Mouse (Mus musculus): ENCODE data around the gene Fam173b. TPM values are rescaled to one million over a fixed set of nuclear protein-coding genes. Genes with fewer than 3 reads are reported as not detected.

Gene Fam173b
- polyA plus RNA-seq, 1 experiment from 2014 or later, result 14.1 TPM

DNA sequence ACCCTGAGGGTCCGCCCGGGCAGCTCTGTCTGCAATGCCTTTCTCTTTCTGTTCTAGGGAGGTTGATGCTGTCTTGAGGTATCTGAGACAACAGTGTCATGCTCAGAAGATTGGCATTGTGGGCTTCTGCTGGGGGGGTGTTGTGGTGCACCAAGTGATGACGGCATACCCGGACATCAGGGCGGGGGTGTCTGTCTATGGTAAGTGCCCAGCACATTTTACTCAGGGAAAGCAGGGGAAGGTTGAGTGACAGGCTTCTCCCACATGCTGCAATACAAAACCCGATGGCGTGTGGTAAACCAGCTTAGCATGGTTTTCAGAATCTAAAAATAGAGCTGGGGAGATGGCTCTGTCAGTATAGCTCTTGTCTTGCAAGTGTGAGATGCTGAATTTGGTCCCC, 16.4 kb upstream of the Fam173b start:
- ATAC-seq (ENCODE audit: low read depth), result no peak
- Histone ChIP-seq H3K9me3 (ENCODE audit: control insufficient read depth, low read length) (no peaks in the 10 kb centered on the region), H3K9ac (ENCODE audit: low read length) (no peak overlapping the region), H3K4me1 (replicated peaks; ENCODE audit: control insufficient read depth, insufficient read depth, low read length) (no peaks in the 10 kb centered on the region), H3K4me3 (ENCODE audit: low read length) (no peak overlapping the region), H3K27me3 (ENCODE audit: control insufficient read depth, insufficient read depth, low read depth, low read length) (no peaks in the 10 kb centered on the region), H3K27ac (ENCODE audit: low read length) (no peak overlapping the region), H3K4me2 (ENCODE audit: low read depth, low read length) (no peak overlapping the region), H3K36me3 (ENCODE audit: control insufficient read depth, insufficient read depth, low read length) (peaks cover 11% of the 10 kb centered on the region)
- WGBS, result 80% methylated on average over 7 of the region's 7 CpGs

DNA sequence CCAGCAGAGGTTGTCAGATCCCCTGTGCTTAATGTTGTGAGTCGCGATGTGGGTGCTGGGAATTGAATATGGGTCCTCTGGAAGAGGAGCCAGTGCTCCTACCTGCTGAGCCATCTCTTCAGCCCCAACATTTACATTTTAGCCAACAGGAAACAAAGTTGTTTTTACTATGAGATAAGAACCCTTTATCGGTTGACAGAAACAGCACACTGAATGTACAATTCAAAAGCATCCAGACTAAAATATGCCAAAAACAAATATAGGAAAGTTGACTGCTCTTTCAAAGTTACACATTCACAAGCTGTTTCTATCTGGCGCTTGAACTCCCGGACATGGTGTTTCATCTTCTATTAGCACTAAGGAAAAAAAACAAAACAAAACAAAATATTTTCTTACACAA, 15.6 kb upstream of the Fam173b start:
- H3K9ac ChIP-seq (ENCODE audit: low read length), result no peak overlapping the region
- no peak overlapping the region for H3K4me2 ChIP-seq (ENCODE audit: low read depth, low read length)
- no peaks in the 10 kb centered on the region for H3K27me3 ChIP-seq (ENCODE audit: control insufficient read depth, insufficient read depth, low read depth, low read length)
- ATAC-seq (ENCODE audit: low read depth), result no peak
- WGBS, result 68% methylated on average over 5 of the region's 5 CpGs
- peaks cover 20% of the 10 kb centered on the region for H3K36me3 ChIP-seq (ENCODE audit: control insufficient read depth, insufficient read depth, low read length)
- no peaks in the 10 kb centered on the region for H3K4me1 ChIP-seq (replicated peaks; ENCODE audit: control insufficient read depth, insufficient read depth, low read length)
- H3K9me3 ChIP-seq (ENCODE audit: control insufficient read depth, low read length), result no peaks in the 10 kb centered on the region
- H3K27ac ChIP-seq (ENCODE audit: low read length), result no peak overlapping the region
- H3K4me3 ChIP-seq (ENCODE audit: low read length), result no peak overlapping the region

- H3K36me3 ChIP-seq (ENCODE audit: control insufficient read depth, insufficient read depth, low read length), result peaks cover 24% of the 10 kb centered on the region
- no peak overlapping the region for H3K27ac ChIP-seq (ENCODE audit: low read length)
- no peaks in the 10 kb centered on the region for H3K27me3 ChIP-seq (ENCODE audit: control insufficient read depth, insufficient read depth, low read depth, low read length)
- WGBS, result 2% methylated on average over 4 of the region's 4 CpGs
- ATAC-seq (ENCODE audit: low read depth), result peak; percentile 43; the same call in 1 of the 2 replicates
- no peak overlapping the region for H3K4me3 ChIP-seq (ENCODE audit: low read length)
- H3K9me3 ChIP-seq (ENCODE audit: control insufficient read depth, low read length), result no peaks in the 10 kb centered on the region
- H3K4me1 ChIP-seq (replicated peaks; ENCODE audit: control insufficient read depth, insufficient read depth, low read length), result no peaks in the 10 kb centered on the region
- no peak overlapping the region for H3K9ac ChIP-seq (ENCODE audit: low read length)
- no peak overlapping the region for H3K4me2 ChIP-seq (ENCODE audit: low read depth, low read length)
Measured at GRCm38 (mm10) chr15:31586519-31586918, 15.1 kb upstream of the Fam173b start.

DNA sequence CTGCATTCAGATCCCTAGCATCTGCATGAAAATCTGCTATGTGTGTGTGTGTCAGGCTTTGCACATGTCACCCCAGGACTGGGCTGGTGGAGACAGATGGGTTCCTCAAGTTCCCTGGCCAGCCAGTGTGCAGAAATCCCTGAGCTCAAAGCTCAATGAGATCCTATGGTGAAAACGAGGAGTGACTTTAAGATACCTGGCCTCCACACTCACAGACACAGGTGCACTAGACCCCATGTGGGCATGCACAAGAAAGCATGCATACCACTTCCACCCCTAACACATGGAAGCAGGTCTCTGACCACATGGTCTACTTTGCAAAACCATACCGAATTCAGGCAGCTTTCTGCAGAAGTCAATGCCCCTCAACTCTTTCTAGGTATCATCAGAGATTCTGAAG, 13.9 kb upstream of the Fam173b start:
- Histone ChIP-seq H3K9ac (ENCODE audit: low read length) (no peak overlapping the region), H3K4me1 (replicated peaks; ENCODE audit: control insufficient read depth, insufficient read depth, low read length) (no peaks in the 10 kb centered on the region), H3K4me3 (ENCODE audit: low read length) (no peak overlapping the region), H3K27me3 (ENCODE audit: control insufficient read depth, insufficient read depth, low read depth, low read length) (no peaks in the 10 kb centered on the region), H3K27ac (ENCODE audit: low read length) (no peak overlapping the region), H3K9me3 (ENCODE audit: control insufficient read depth, low read length) (no peaks in the 10 kb centered on the region), H3K36me3 (ENCODE audit: control insufficient read depth, insufficient read depth, low read length) (peaks cover 37% of the 10 kb centered on the region), H3K4me2 (ENCODE audit: low read depth, low read length) (no peak overlapping the region)
- ATAC-seq (ENCODE audit: low read depth), result no peak
- 72% methylated on average over 2 of the region's 2 CpGs for WGBS

- ATAC-seq (ENCODE audit: low read depth), result 0 out of 2 replicates have a peak, but pooled peaks have one; percentile 16
- H3K4me3 ChIP-seq (ENCODE audit: low read length), result no peak overlapping the region
- no peaks in the 10 kb centered on the region for H3K9me3 ChIP-seq (ENCODE audit: control insufficient read depth, low read length)
- WGBS, result 48% methylated on average over 8 of the region's 8 CpGs
- no peak overlapping the region for H3K4me2 ChIP-seq (ENCODE audit: low read depth, low read length)
- peaks cover 48% of the 10 kb centered on the region for H3K36me3 ChIP-seq (ENCODE audit: control insufficient read depth, insufficient read depth, low read length)
- H3K27me3 ChIP-seq (ENCODE audit: control insufficient read depth, insufficient read depth, low read depth, low read length), result no peaks in the 10 kb centered on the region
- H3K4me1 ChIP-seq (replicated peaks; ENCODE audit: control insufficient read depth, insufficient read depth, low read length), result no peaks in the 10 kb centered on the region
- H3K9ac ChIP-seq (ENCODE audit: low read length), result no peak overlapping the region
- no peak overlapping the region for H3K27ac ChIP-seq (ENCODE audit: low read length)
Measured at GRCm38 (mm10) chr15:31588989-31589640, 12.5 kb upstream of the Fam173b start.

- no peaks in the 10 kb centered on the region for H3K27me3 ChIP-seq (ENCODE audit: control insufficient read depth, insufficient read depth, low read depth, low read length)
- no peak for ATAC-seq (ENCODE audit: low read depth)
- no peak overlapping the region for H3K4me3 ChIP-seq (ENCODE audit: low read length)
- H3K27ac ChIP-seq (ENCODE audit: low read length), result no peak overlapping the region
- no peaks in the 10 kb centered on the region for H3K9me3 ChIP-seq (ENCODE audit: control insufficient read depth, low read length)
- no peak overlapping the region for H3K9ac ChIP-seq (ENCODE audit: low read length)
- H3K4me2 ChIP-seq (ENCODE audit: low read depth, low read length), result no peak overlapping the region
- no peaks in the 10 kb centered on the region for H3K4me1 ChIP-seq (replicated peaks; ENCODE audit: control insufficient read depth, insufficient read depth, low read length)
- peaks cover 57% of the 10 kb centered on the region for H3K36me3 ChIP-seq (ENCODE audit: control insufficient read depth, insufficient read depth, low read length)
- 88% methylated on average over 5 of the region's 5 CpGs for WGBS
Measured at GRCm38 (mm10) chr15:31590176-31590575, 11.5 kb upstream of the Fam173b start.

- ATAC-seq (ENCODE audit: low read depth), result no peak
- 63% methylated on average over 8 of the region's 8 CpGs for WGBS
Measured at GRCm38 (mm10) chr15:31592531-31592930, 9.1 kb upstream of the Fam173b start.

DNA sequence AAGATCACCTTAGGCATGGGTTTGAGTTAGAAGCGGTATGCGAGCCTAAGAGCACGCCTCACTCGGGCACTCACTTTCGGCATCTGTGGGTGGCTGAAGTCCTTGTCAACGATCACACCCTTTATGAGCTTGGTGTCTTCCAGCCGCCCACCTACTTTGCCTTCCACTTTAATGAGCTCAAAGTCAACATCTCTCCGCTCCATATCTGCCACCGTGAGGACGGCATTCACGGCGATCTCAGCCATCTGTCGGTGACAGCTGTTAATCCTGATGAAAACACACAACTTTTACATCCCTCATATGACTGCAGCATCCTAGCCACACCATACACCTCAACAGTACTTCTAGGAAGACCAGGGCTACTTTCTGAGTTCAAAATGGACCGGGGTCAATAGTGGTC, 7.4 kb upstream of the Fam173b start:
- Histone ChIP-seq H3K4me1 (replicated peaks; ENCODE audit: control insufficient read depth, insufficient read depth, low read length) (peaks cover 2% of the 10 kb centered on the region), H3K4me3 (ENCODE audit: low read length) (no peak overlapping the region), H3K27me3 (ENCODE audit: control insufficient read depth, insufficient read depth, low read depth, low read length) (no peaks in the 10 kb centered on the region), H3K9me3 (ENCODE audit: control insufficient read depth, low read length) (no peaks in the 10 kb centered on the region), H3K36me3 (ENCODE audit: control insufficient read depth, insufficient read depth, low read length) (peaks cover 68% of the 10 kb centered on the region), H3K27ac (ENCODE audit: low read length) (no peak overlapping the region), H3K9ac (ENCODE audit: low read length) (no peak overlapping the region), H3K4me2 (ENCODE audit: low read depth, low read length) (no peak overlapping the region)
- WGBS, result 82% methylated on average over 14 of the region's 14 CpGs
- no peak for ATAC-seq (ENCODE audit: low read depth)

More at GRCm38 (mm10) chr15:31592531-31592930, 9.1 kb upstream of the Fam173b start:
- H3K4me3 ChIP-seq (ENCODE audit: low read length), result no peak overlapping the region
- H3K36me3 ChIP-seq (ENCODE audit: control insufficient read depth, insufficient read depth, low read length), result peaks cover 67% of the 10 kb centered on the region
- H3K27me3 ChIP-seq (ENCODE audit: control insufficient read depth, insufficient read depth, low read depth, low read length), result no peaks in the 10 kb centered on the region
- no peak overlapping the region for H3K4me2 ChIP-seq (ENCODE audit: low read depth, low read length)
- no peak overlapping the region for H3K27ac ChIP-seq (ENCODE audit: low read length)
- no peaks in the 10 kb centered on the region for H3K9me3 ChIP-seq (ENCODE audit: control insufficient read depth, low read length)
- no peaks in the 10 kb centered on the region for H3K4me1 ChIP-seq (replicated peaks; ENCODE audit: control insufficient read depth, insufficient read depth, low read length)
- H3K9ac ChIP-seq (ENCODE audit: low read length), result no peak overlapping the region

- Histone ChIP-seq H3K27ac (ENCODE audit: low read length) (no peak overlapping the region), H3K36me3 (ENCODE audit: control insufficient read depth, insufficient read depth, low read length) (peaks cover 54% of the 10 kb centered on the region), H3K4me1 (replicated peaks; ENCODE audit: control insufficient read depth, insufficient read depth, low read length) (peaks cover 12% of the 10 kb centered on the region), H3K27me3 (ENCODE audit: control insufficient read depth, insufficient read depth, low read depth, low read length) (no peaks in the 10 kb centered on the region), H3K9me3 (ENCODE audit: control insufficient read depth, low read length) (no peaks in the 10 kb centered on the region), H3K4me2 (ENCODE audit: low read depth, low read length) (no peak overlapping the region), H3K4me3 (ENCODE audit: low read length) (no peak overlapping the region), H3K9ac (ENCODE audit: low read length) (no peak overlapping the region)
- ATAC-seq (ENCODE audit: low read depth), result no peak
- WGBS, result 59% methylated on average over 7 of the region's 7 CpGs
Measured at GRCm38 (mm10) chr15:31595651-31596050, 6.0 kb upstream of the Fam173b start.
